Mouse (Mus musculus): ENCODE data around the gene Klhl22. TPM values are rescaled to one million over a fixed set of nuclear protein-coding genes. Genes with fewer than 3 reads are reported as not detected.

The Klhl22 gene
- total and polyA plus RNA-seq, 3 experiments, result not detected

GRCm38 (mm10) chr16:17759813-17760321 is 449 bp downstream of the Klhl22 start:
- Histone ChIP-seq H3K4me2 (ENCODE audit: insufficient read depth, low read depth, poor library complexity, severe bottlenecking) (no peak overlapping the region), H3K79me2 (replicated peaks; ENCODE audit: control insufficient read depth, extremely low read depth, insufficient read depth, poor library complexity, severe bottlenecking) (no peaks in the 10 kb centered on the region), H3K27me3 (replicated peaks) (peaks cover 10% of the 10 kb centered on the region), H3K9ac (ENCODE audit: insufficient read depth, low read depth) (no peak overlapping the region), H3K4me1 (ENCODE audit: control insufficient read depth in 1 of 2, insufficient read depth in 2 of 2) (no peaks in the 10 kb centered on the region), H3K4me3 (replicated peaks in 1 of 3; ENCODE audit: low read depth in 2 of 3, low read length in 2 of 3, poor library complexity in 1 of 3) (no peak overlapping the region), H3K27ac (ENCODE audit: insufficient read depth, low read depth) (no peak overlapping the region), H3K36me3 (replicated peaks in 1 of 2; ENCODE audit: control insufficient read depth in 1 of 2, insufficient read depth in 1 of 2, low read length in 1 of 2) (no peaks in the 10 kb centered on the region), H3K9me3 (replicated peaks; ENCODE audit: low read length) (peaks cover 13% of the 10 kb centered on the region)
- no peak for DNase-seq (ENCODE audit: extremely low read depth)
- TF ChIP-seq POLR2A (IDR thresholded peaks at IDR 0.05; ENCODE audit: low read depth, low read length) (no peak), TBP (conservative IDR thresholded peaks at IDR 0.05; ENCODE audit: low read depth, low read length) (no peak), ZKSCAN1 (IDR thresholded peaks at IDR 0.05; ENCODE audit: borderline replicate concordance, low read depth, low read length) (no peak), CHD1 (IDR thresholded peaks at IDR 0.05; ENCODE audit: low read depth, low read length) (no peak), BHLHE40 (IDR thresholded peaks at IDR 0.05; ENCODE audit: low read depth, low read length) (no peak), SMC3 (IDR thresholded peaks at IDR 0.05; ENCODE audit: low read depth, low read length) (no peak), MYC (IDR thresholded peaks at IDR 0.05; ENCODE audit: low read depth, low read length) (no peak), TCF12 (IDR thresholded peaks at IDR 0.05; ENCODE audit: low read depth, low read length) (no peak), USF2 (conservative IDR thresholded peaks at IDR 0.05; ENCODE audit: low read depth, low read length) (no peak), ZMIZ1 (IDR thresholded peaks at IDR 0.05; ENCODE audit: low read depth, low read length) (no peak), ZC3H11A (IDR thresholded peaks at IDR 0.05; ENCODE audit: low read depth, low read length) (no peak), CHD2 (IDR thresholded peaks at IDR 0.05; ENCODE audit: low read length) (no peak), POLR2AphosphoS2 (IDR thresholded peaks at IDR 0.05; ENCODE audit: low read depth, low read length) (no peak), USF1 (IDR thresholded peaks at IDR 0.05; ENCODE audit: low read depth, low read length) (no peak), EP300 (IDR thresholded peaks at IDR 0.05; ENCODE audit: low read length) (no peak), ETS1 (conservative IDR thresholded peaks at IDR 0.05; ENCODE audit: low read depth, low read length) (no peak), RAD21 (IDR thresholded peaks at IDR 0.05; ENCODE audit: low read depth, low read length) (no peak), MXI1 (IDR thresholded peaks at IDR 0.05; ENCODE audit: low read depth, low read length) (no peak)
- dilution Hi-C loops (cut with MboI; ENCODE audit: extremely low pct_ligation_motif_present, extremely low pct_unique_long_range_greater_than_20kb, low sequenced_read_pairs) (no loop called here), in situ Hi-C loops (cut with MboI; ENCODE audit: low pct_ligation_motif_present, low pct_unique_long_range_greater_than_20kb, low sequenced_read_pairs) (no loop called here)

- no peaks in the 10 kb centered on the region for H3K4me1 ChIP-seq (ENCODE audit: control insufficient read depth in 1 of 2, insufficient read depth in 2 of 2)
- H3K9ac ChIP-seq (ENCODE audit: insufficient read depth, low read depth), result no peak overlapping the region
- dilution Hi-C loops (cut with MboI; ENCODE audit: extremely low pct_ligation_motif_present, extremely low pct_unique_long_range_greater_than_20kb, low sequenced_read_pairs) (no loop called here), in situ Hi-C loops (cut with MboI; ENCODE audit: low pct_ligation_motif_present, low pct_unique_long_range_greater_than_20kb, low sequenced_read_pairs) (no loop called here)
- H3K27me3 ChIP-seq (replicated peaks), result peaks cover 9% of the 10 kb centered on the region
- H3K79me2 ChIP-seq (replicated peaks; ENCODE audit: control insufficient read depth, extremely low read depth, insufficient read depth, poor library complexity, severe bottlenecking), result no peaks in the 10 kb centered on the region
- H3K36me3 ChIP-seq (replicated peaks in 1 of 2; ENCODE audit: control insufficient read depth in 1 of 2, insufficient read depth in 1 of 2, low read length in 1 of 2), result no peaks in the 10 kb centered on the region
- H3K4me2 ChIP-seq (ENCODE audit: insufficient read depth, low read depth, poor library complexity, severe bottlenecking), result no peak overlapping the region
- H3K9me3 ChIP-seq (replicated peaks; ENCODE audit: low read length), result peaks cover 13% of the 10 kb centered on the region
- TF ChIP-seq PAX5 (IDR thresholded peaks at IDR 0.05; ENCODE audit: low read length) (no peak), E2F4 (IDR thresholded peaks at IDR 0.05; ENCODE audit: insufficient replicate concordance, low read depth, low read length) (no peak), ZKSCAN1 (IDR thresholded peaks at IDR 0.05; ENCODE audit: borderline replicate concordance, low read depth, low read length) (no peak), MEF2A (IDR thresholded peaks at IDR 0.05; ENCODE audit: borderline replicate concordance, low read depth, low read length) (no peak), MAX (IDR thresholded peaks at IDR 0.05; ENCODE audit: low read length) (no peak), EP300 (IDR thresholded peaks at IDR 0.05; ENCODE audit: low read length) (no peak), MAFK (IDR thresholded peaks at IDR 0.05; ENCODE audit: insufficient replicate concordance, low read length) (no peak), CTCF (conservative IDR thresholded peaks at IDR 0.05 in 1 of 2, IDR thresholded peaks at IDR 0.05 in 1 of 2; ENCODE audit: low read depth in 2 of 2, low read length in 2 of 2) (peak; percentile 27 to 56; a peak in 3 of 4 replicates), TBP (conservative IDR thresholded peaks at IDR 0.05; ENCODE audit: low read depth, low read length) (no peak), ETS1 (conservative IDR thresholded peaks at IDR 0.05; ENCODE audit: low read depth, low read length) (no peak), SMC3 (IDR thresholded peaks at IDR 0.05; ENCODE audit: low read depth, low read length) (peak; percentile 31), POLR2AphosphoS2 (IDR thresholded peaks at IDR 0.05; ENCODE audit: low read depth, low read length) (no peak), MXI1 (IDR thresholded peaks at IDR 0.05; ENCODE audit: low read depth, low read length) (no peak)
- no peak overlapping the region for H3K27ac ChIP-seq (ENCODE audit: insufficient read depth, low read depth)
- DNase-seq (ENCODE audit: extremely low read depth), result peak; percentile 11
- no peak overlapping the region for H3K4me3 ChIP-seq (replicated peaks in 1 of 3; ENCODE audit: low read depth in 2 of 3, low read length in 2 of 3, poor library complexity in 1 of 3)
These were observed 1.2 kb downstream of the Klhl22 start for GRCm38 (mm10) chr16:17760657-17761056.

Measured in CH12.LX (cell line).